Mouse (Mus musculus) cerebellum, postnatal 36 days (tissue): Measurements from ENCODE around the gene Baz2b.
"Not testable (repeated sequence)": the region's sequence is repeated elsewhere in the genome, so short reads cannot be mapped to it uniquely, and the experiment has no call there.

Experiments used
- DNase-seq, 2 experiments: peaks; one replicate each; pipeline ENCODE4 v3.0.0; 2021 to 2022; ENCODE audit warnings: mixed read lengths in 2 of 2

Baz2b gene

GRCm38 (mm10) chr2:60086197-60086903 is 123.3 kb downstream of the Baz2b start:
- DNase-seq: peak in 1 of 2 experiments; percentile 24

DNA sequence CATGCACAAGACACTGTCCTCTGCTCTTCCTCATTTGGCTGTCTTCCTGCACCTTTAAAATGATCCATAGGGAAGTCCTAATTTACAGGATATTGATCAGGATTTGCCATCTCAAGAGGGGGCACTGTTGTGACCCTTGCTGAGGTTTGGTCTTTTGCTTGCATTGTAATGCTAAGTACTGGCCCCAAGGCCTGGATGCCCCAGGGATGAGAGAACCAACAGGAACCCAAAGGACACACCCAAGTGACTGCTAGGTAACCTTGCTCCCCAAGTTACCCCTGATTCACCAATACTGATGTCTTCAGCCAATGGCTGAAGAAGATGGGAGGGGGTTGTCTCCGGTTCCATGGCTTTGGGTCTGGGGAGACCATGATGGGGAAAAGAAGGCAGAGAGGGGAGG is 124.8 kb downstream of the Baz2b start:
- DNase-seq: no peak

- peak in 1 of 2 experiments; percentile 20 for DNase-seq
Measured at GRCm38 (mm10) chr2:60082984-60083636, 126.5 kb downstream of the Baz2b start.

DNA sequence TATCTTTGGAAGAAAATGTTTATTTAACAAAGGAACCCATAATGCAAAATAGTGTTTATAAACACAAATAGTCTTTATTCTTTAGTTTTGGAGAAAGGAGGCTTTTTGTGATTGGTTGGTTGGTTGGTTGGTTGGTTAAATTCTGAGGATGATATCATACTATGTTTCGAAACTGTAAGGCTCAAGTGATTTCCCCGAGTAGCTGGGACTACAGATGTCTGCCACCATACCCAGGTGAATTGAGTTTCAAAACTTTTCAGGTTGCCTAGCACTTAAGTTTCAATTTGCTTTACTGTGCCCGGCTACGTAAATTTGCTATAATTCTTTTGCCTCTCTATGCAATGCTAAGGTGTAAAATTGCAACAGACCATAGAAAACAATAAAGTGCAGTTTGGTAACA is 127.4 kb downstream of the Baz2b start:
- no peak for DNase-seq

DNA sequence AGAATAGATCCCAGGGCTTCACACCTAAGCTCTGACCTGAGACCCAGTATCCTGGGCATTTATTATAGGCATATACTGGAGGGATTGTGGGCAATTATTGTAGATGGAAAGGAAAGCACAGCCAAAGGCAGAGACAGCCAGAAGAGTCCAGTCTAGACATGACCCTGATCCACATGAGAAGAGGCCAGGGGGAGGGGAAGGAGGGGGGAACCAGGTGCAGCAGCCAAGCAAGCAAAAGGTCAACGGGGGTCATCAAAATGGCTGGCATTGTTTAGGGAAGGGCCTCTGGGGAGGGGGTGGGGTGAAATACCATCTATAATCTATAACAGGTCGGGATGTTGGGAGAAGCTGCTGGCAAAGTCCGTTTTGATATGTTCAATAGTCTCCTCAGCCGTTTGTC is 128.8 kb downstream of the Baz2b start:
- DNase-seq: no peak

DNA sequence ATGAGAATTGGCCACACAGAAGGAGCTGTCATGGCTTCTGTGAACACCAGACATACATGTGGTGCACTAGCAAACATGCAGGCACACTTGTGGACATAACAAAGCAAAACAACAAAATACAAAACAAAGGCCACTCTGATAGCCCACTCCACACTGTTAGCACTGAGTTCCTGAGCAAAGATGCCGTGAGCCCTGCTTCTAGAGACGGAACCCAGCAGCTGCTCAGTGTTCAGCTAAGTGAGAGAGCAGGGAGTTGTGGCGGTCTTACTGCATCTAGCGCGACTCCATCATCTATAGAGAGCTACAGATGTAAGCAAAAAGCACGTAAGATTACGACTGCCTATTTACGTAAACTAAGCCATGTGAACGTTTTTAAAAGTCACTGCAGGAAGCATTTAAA is 132.0 kb downstream of the Baz2b start:
- DNase-seq: no peak

- DNase-seq: no peak
Measured at GRCm38 (mm10) chr2:60076800-60077199, 132.8 kb downstream of the Baz2b start.

DNA sequence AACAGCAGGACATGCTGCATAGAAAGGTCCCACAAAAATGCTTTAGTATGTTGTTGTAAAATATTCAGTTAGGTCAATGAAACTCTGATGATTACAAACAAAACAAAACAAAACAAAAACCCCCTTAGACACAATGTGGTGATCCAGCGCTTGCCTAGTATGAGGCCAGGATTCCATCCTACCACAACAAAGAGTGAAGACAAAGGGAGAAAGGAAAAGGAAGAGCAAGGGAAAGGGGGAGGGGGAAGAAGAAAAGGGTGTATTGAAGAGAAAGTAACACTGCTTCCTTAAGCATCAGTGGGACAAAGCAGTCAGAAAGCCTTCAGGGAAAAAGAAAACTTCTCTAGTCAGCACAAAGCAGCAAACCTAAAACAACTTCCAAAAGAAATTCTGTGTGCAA is 133.6 kb downstream of the Baz2b start:
- DNase-seq: no peak

GRCm38 (mm10) chr2:60073798-60074197 is 135.8 kb downstream of the Baz2b start:
- DNase-seq: not testable (repeated sequence)

DNA sequence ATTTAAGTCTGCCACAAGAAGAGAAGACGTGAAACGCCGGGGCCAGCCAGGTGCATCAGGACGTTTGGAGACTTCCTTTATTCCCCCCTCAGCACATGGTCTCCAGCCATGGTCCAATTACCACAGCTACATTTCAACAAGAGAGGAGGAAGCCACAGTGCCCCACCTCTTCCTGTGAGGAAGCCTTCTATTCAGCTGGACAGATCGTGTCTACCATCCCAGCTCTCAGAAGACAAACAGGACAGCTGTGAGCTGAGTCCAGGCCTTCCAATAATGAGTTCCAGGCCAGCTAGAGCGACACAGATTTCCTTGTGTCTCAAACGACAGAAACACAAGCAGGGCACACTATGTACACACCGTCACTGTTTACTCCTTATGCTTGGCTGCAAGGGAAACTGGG is 137.8 kb downstream of the Baz2b start:
- no peak for DNase-seq

GRCm38 (mm10) chr2:60070938-60071337 is 138.7 kb downstream of the Baz2b start:
- peak; percentile 14 to 16 for DNase-seq

DNA sequence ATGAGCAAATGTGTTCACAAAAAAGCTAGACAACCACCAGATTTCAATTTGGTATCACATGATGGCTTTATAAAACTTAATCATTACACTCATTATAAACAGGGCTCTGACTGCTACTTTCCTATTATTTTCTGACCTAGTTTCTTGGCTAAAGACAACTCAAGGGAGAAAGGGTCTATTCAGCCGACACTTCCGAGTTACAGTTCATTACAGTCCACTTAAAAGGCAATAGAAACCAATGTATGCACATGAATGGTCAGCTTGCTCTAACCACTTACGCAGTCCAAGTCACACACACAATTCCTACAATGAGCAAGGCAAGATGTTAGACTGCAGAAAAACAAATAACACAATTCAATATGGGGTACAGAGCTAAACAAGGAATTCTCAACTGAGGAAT is 141.2 kb downstream of the Baz2b start:
- no peak for DNase-seq

DNA sequence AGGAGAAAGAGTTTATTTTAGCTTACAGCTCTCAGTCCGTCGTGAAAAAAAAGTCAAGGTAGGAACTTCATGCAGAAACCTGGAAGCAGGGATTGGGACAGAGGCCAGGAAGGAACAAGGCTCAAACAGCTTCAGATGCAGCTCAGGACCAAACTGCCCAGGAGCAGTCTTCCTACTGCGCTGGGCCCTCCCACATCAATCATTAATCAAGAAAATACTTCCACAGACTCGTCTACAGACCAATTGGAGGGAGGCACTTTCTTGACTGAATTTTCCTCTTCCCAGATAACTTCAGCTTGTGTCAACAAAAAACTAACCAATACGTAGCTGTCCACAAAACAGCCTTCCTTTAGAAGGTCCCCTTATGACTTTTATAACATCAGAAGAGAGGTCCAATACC is 144.2 kb downstream of the Baz2b start:
- no peak for DNase-seq

DNA sequence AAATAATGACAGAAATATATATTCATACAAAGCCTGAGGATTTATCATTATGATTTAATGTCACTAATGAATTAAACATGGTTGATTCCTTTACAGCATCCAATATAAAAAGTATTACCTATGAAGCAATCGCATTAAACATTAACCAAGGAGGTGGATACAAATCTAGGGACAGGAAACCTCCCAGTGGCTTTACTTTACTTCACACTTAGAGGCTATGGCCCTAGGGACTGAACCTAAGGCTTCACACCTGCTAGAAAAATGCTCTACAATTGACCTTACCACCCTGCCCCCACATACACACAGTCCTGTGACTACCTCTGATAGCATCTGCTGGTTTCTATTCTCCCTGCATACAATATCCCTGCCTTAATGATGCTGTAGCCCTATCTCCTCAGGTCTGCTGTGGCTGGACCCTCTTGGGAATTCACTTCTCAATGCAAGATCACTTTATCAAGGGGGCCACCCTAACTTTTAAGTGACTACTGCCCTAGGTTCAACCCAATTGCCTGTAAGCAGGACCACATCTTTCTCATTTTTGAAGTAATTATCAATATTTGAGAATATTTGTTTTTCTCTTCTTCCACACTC is 149.4 kb downstream of the Baz2b start:
- DNase-seq: no peak

DNA sequence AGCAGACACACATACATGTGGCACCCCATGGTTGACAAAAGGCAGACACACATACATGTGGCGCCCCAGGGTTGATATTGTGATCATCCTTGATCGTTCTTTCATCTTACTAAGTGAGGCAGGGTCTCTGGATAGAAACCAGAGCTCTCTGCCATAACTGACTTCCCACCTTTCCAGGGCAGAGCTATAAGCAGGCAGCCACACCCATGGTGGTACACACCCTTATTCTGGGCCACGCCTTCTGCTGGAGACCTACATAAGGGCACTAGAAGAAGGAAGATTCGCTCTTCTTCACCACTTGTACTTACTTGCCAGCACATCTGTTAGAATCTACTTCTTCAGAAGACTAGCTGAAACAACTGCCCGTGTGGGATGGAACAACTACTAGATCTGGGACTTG is 150.3 kb downstream of the Baz2b start:
- DNase-seq: no peak

- no peak for DNase-seq
Measured at GRCm38 (mm10) chr2:60056043-60056442, 153.6 kb downstream of the Baz2b start.

GRCm38 (mm10) chr2:60054808-60055535 is 154.7 kb downstream of the Baz2b start:
- DNase-seq: no peak

DNA sequence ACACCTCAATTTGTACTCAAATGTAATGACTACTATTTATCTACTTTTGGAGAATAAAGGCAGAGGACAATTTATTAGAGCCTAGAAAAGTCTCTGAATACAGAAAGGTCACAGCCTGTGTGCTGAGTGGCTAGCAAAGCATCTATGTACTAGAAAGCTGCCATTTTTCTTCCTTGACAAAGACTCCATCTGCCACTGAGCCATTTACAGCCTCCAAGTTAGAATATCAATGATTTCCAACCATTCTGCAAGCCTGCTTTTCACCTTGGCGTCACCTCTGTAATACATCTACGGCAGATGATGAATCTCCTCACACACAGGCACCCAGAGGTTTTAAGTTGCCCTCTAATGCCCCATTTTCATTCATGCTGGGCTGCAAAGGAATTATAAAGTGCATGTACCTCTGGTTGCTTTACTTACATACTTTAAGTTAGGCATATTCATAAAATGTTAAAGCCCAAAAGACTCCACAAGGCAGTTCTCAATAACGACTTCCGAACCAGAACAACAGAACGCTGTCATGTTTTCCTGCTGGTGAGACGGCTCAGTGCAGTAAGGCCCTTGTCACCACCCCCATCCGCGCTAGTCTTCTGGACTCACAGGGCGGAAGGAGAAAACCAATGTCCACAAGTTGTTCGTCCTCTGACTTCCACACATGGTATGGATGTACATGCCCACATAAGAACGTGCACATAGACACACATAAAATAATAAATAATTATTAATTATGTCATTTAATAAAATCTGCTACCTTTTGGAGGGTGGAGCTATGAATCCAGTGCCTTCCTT is 156.2 kb downstream of the Baz2b start:
- DNase-seq: no peak

GRCm38 (mm10) chr2:60050667-60051460 is 158.8 kb downstream of the Baz2b start:
- DNase-seq: no peak

- no peak for DNase-seq
Measured at GRCm38 (mm10) chr2:60049889-60050288, 159.8 kb downstream of the Baz2b start.

GRCm38 (mm10) chr2:60049351-60049750 is 160.3 kb downstream of the Baz2b start:
- no peak for DNase-seq

- DNase-seq: no peak
Measured at GRCm38 (mm10) chr2:60045995-60046394, 163.6 kb downstream of the Baz2b start.
